ENCODE assay signal across 10 mouse cellular contexts in genomic region chr7:4026794-4027421, GRCm38 (mm10). TPM values are rescaled to one million over a fixed set of nuclear protein-coding genes. Genes with fewer than 3 reads are reported as not detected.
DNase-seq lines count a peak whose midpoint lies in the region; ATAC-seq and TF ChIP-seq lines count a peak whose summit lies in the region.
"Had no signal": no experiment of that assay in that cellular context is flagged by ENCODE, and none has a peak within 500 bp of the region (broad histone marks: within the 10 kb centered on the region; RNA-seq: fewer than 3 reads in every experiment).

No protein-coding gene starts in this region.

- ATAC-seq in heart, embryonic 11.5 days (replicated peaks; ENCODE audit: insufficient number of reproducible peaks, low FRiP score, low TSS enrichment) = no peak
- peak; percentile 94 for ATAC-seq in common myeloid progenitor, adult 5-6 weeks (replicated peaks; ENCODE audit: low read depth, poor library complexity, severe bottlenecking)
- peak; percentile 79 for ATAC-seq in monocyte, adult 5-6 weeks (replicated peaks; ENCODE audit: insufficient number of reproducible peaks, low FRiP score, low TSS enrichment, poor library complexity, severe bottlenecking)
- ATAC-seq in erythroid progenitor cell, adult 5-6 weeks (replicated peaks; ENCODE audit: low FRiP score, poor library complexity, severe bottlenecking) = no peak

- dilution Hi-C loops in CH12.LX (cut with MboI; ENCODE audit: extremely low pct_ligation_motif_present, extremely low pct_unique_long_range_greater_than_20kb, low sequenced_read_pairs) = no loop called here

- TF ChIP-seq EP300 in CH12.LX (IDR thresholded peaks at IDR 0.05; ENCODE audit: low read length) = no peak

- peak; percentile 96 for TF ChIP-seq RAD21 in CH12.LX (IDR thresholded peaks at IDR 0.05; ENCODE audit: low read depth, low read length)

- no peaks in the 10 kb centered on the region for H3K4me1 ChIP-seq in heart, embryonic 11.5 days (ENCODE audit: control insufficient read depth, insufficient read depth, low read length)
- peaks cover 0 to 9% of the 10 kb centered on the region in 2 experiments; a peak in 2 of 4 replicates for H3K4me1 ChIP-seq in CH12.LX (ENCODE audit: control insufficient read depth in 1 of 2, insufficient read depth in 2 of 2)
- H3K4me1 ChIP-seq: embryonic facial prominence, embryonic 15.5 days; limb, embryonic 15.5 days had no signal

- H3K4me3 ChIP-seq in heart, embryonic 11.5 days (ENCODE audit: low read depth, low read length) = no peak overlapping the region
- H3K4me3 ChIP-seq in CH12.LX (replicated peaks in 1 of 3; ENCODE audit: low read depth in 2 of 3, low read length in 2 of 3, poor library complexity in 1 of 3) = no peak overlapping the region
- H3K4me3 ChIP-seq: embryonic facial prominence, embryonic 15.5 days; limb, embryonic 15.5 days had no signal

- H3K9me3 ChIP-seq in heart, embryonic 11.5 days (replicated peaks; ENCODE audit: control insufficient read depth, low read length) = no peaks in the 10 kb centered on the region
- no peaks in the 10 kb centered on the region for H3K9me3 ChIP-seq in CH12.LX (replicated peaks; ENCODE audit: low read length)
- H3K9me3 ChIP-seq: embryonic facial prominence, embryonic 15.5 days; limb, embryonic 15.5 days had no signal

- TF ChIP-seq POLR2A in CH12.LX (IDR thresholded peaks at IDR 0.05; ENCODE audit: low read depth, low read length) = no peak

- intact Hi-C loops in heart, postnatal 10 days (cut with DNase I) = no loop called here

- H3K36me3 ChIP-seq in heart, embryonic 11.5 days (ENCODE audit: control insufficient read depth, insufficient read depth, low read length) = no peaks in the 10 kb centered on the region
- H3K36me3 ChIP-seq in CH12.LX (replicated peaks in 1 of 2; ENCODE audit: control insufficient read depth in 1 of 2, insufficient read depth in 1 of 2, low read length in 1 of 2) = no peaks in the 10 kb centered on the region
- H3K36me3 ChIP-seq: embryonic facial prominence, embryonic 15.5 days; limb, embryonic 15.5 days had no signal

- H3K27ac ChIP-seq in heart, embryonic 11.5 days (ENCODE audit: low read depth, low read length) = no peak overlapping the region
- H3K27ac ChIP-seq in CH12.LX (ENCODE audit: insufficient read depth, low read depth) = no peak overlapping the region
- H3K27ac ChIP-seq: embryonic facial prominence, embryonic 15.5 days; limb, embryonic 15.5 days had no signal

- DNase-seq in heart, postnatal 10 days = peak; percentile 19 to 25
- peak; percentile 75 for DNase-seq in CH12.LX (ENCODE audit: extremely low read depth)
- DNase-seq in large intestine, adult 2 months (ENCODE audit: low read depth, low spot score) = peak; percentile 3
- no peak for DNase-seq in urinary bladder, adult 18-20 months (ENCODE audit: low spot score in 2 of 2)

- no peaks in the 10 kb centered on the region for H3K79me2 ChIP-seq in CH12.LX (replicated peaks; ENCODE audit: control insufficient read depth, extremely low read depth, insufficient read depth, poor library complexity, severe bottlenecking)

- no peak overlapping the region for H3K4me2 ChIP-seq in heart, embryonic 11.5 days
- H3K4me2 ChIP-seq in CH12.LX (ENCODE audit: insufficient read depth, low read depth, poor library complexity, severe bottlenecking) = no peak overlapping the region
- H3K4me2 ChIP-seq: embryonic facial prominence, embryonic 15.5 days; limb, embryonic 15.5 days had no signal

- in situ Hi-C loops in CH12.LX (cut with MboI; ENCODE audit: low pct_ligation_motif_present, low pct_unique_long_range_greater_than_20kb, low sequenced_read_pairs) = no loop called here

- WGBS in heart, embryonic 11.5 days (ENCODE audit: insufficient replicate concordance) = 26% methylated on average over 3 of the region's 3 CpGs
- 27% methylated on average over 3 of the region's 3 CpGs for WGBS in large intestine, adult 2 months

- peak; percentile 76 to 92 for TF ChIP-seq CTCF in CH12.LX (conservative IDR thresholded peaks at IDR 0.05 in 1 of 2, IDR thresholded peaks at IDR 0.05 in 1 of 2; ENCODE audit: low read depth in 2 of 2, low read length in 2 of 2)

- no peaks in the 10 kb centered on the region for H3K27me3 ChIP-seq in heart, embryonic 11.5 days (ENCODE audit: control insufficient read depth, insufficient read depth, low read length)
- no peaks in the 10 kb centered on the region for H3K27me3 ChIP-seq in CH12.LX (replicated peaks)
- H3K27me3 ChIP-seq: embryonic facial prominence, embryonic 15.5 days; limb, embryonic 15.5 days had no signal

- H3K9ac ChIP-seq in heart, embryonic 11.5 days (ENCODE audit: low read depth, low read length) = no peak overlapping the region
- H3K9ac ChIP-seq in CH12.LX (ENCODE audit: insufficient read depth, low read depth) = no peak overlapping the region
- H3K9ac ChIP-seq: embryonic facial prominence, embryonic 15.5 days; limb, embryonic 15.5 days had no signal

TF ChIP-seq in CH12.LX, 34 proteins besides CTCF, POLR2A, EP300 and RAD21:
- TF ChIP-seq BHLHE40 (IDR thresholded peaks at IDR 0.05; ENCODE audit: low read depth, low read length) (no peak), NRF1 (IDR thresholded peaks at IDR 0.05; ENCODE audit: low read depth, low read length) (no peak), CHD2 (IDR thresholded peaks at IDR 0.05; ENCODE audit: low read length) (no peak), ZKSCAN1 (IDR thresholded peaks at IDR 0.05; ENCODE audit: borderline replicate concordance, low read depth, low read length) (no peak), USF2 (conservative IDR thresholded peaks at IDR 0.05; ENCODE audit: low read depth, low read length) (no peak), ZC3H11A (IDR thresholded peaks at IDR 0.05; ENCODE audit: low read depth, low read length) (peak; percentile 67), SIN3A (IDR thresholded peaks at IDR 0.05; ENCODE audit: low read length) (no peak), MYC (IDR thresholded peaks at IDR 0.05; ENCODE audit: low read depth, low read length) (0 out of 2 replicates have a peak, but pooled peaks have one; percentile 30), SMC3 (IDR thresholded peaks at IDR 0.05; ENCODE audit: low read depth, low read length) (peak; percentile 92), RCOR1 (conservative IDR thresholded peaks at IDR 0.05; ENCODE audit: low read depth, low read length) (no peak), NELFE (IDR thresholded peaks at IDR 0.05; ENCODE audit: low read depth, low read length) (peak; percentile 58; the same call in 1 of the 2 replicates), MAFK (IDR thresholded peaks at IDR 0.05; ENCODE audit: insufficient replicate concordance, low read length) (no peak), JUND (conservative IDR thresholded peaks at IDR 0.05; ENCODE audit: low read depth, low read length) (no peak; the same call in 1 of the 2 replicates), USF1 (IDR thresholded peaks at IDR 0.05; ENCODE audit: low read depth, low read length) (no peak), CHD1 (IDR thresholded peaks at IDR 0.05; ENCODE audit: low read depth, low read length) (no peak), HCFC1 (IDR thresholded peaks at IDR 0.05; ENCODE audit: low read depth, low read length) (no peak), GABPA (IDR thresholded peaks at IDR 0.05; ENCODE audit: insufficient replicate concordance, low read depth, low read length) (no peak), MAX (IDR thresholded peaks at IDR 0.05; ENCODE audit: low read length) (peak; percentile 39; the same call in 1 of the 2 replicates), IRF4 (IDR thresholded peaks at IDR 0.05; ENCODE audit: low read depth, low read length) (no peak), POLR2AphosphoS2 (IDR thresholded peaks at IDR 0.05; ENCODE audit: low read depth, low read length) (no peak), MXI1 (IDR thresholded peaks at IDR 0.05; ENCODE audit: low read depth, low read length) (no peak), MAZ (IDR thresholded peaks at IDR 0.05; ENCODE audit: low read depth, low read length) (no peak)

RNA-seq across cellular contexts. Expression of gene Lair1, which starts 36.1 kb away (rescaled TPM):
- under 1 TPM; 0.22 TPM for total RNA-seq in heart, postnatal 10 days (2021)
- 0.76 and 0.86 TPM in 2 replicates for polyA plus RNA-seq in heart, embryonic 11.5 days (2014; fragmentation: Nextera tagmentation; extraction: Ambion mirVana)
- total RNA-seq in CH12.LX (2012; rRNA removed) (0.21 and 0.38 TPM in 2 replicates), CH12.LX (2014; rRNA removed) (4.6 TPM in 2 replicates)
- polyA plus RNA-seq in CH12.LX (2012; ENCODE audit: insufficient read length, low read depth) = 3.1 and 4.0 TPM in 2 replicates
- total RNA-seq in common myeloid progenitor, adult 5-6 weeks (2017) = 19.7 and 23.0 TPM in 2 replicates
- polyA plus RNA-seq in large intestine, adult 2 months (2012; rRNA removed) = 5.0 and 8.3 TPM in 2 replicates
- total RNA-seq in monocyte, adult 5-6 weeks (2017) = 201 to 374 TPM (median 334 TPM) in 3 replicates
- total RNA-seq in erythroid progenitor cell, adult 5-6 weeks (2015; ENCODE audit: low replicate concordance) = 10.5 and 12.6 TPM in 2 replicates
- total RNA-seq in erythroid progenitor cell, adult 5-6 weeks (2017; ENCODE audit: low replicate concordance) = 10.3 and 11.6 TPM in 2 replicates

Comparison
In these comparisons a context has a peak if more than half of its experiments do, and no peak if none do; other contexts are left out.
1. DNase-seq: peak in heart, postnatal 10 days (2 of 2), CH12.LX (single experiment) and large intestine, adult 2 months (single experiment); none in urinary bladder, adult 18-20 months (0 of 2).
2. ATAC-seq: peak in common myeloid progenitor, adult 5-6 weeks (single experiment) and monocyte, adult 5-6 weeks (single experiment); none in heart, embryonic 11.5 days (single experiment) and erythroid progenitor cell, adult 5-6 weeks (single experiment).